Mouse (Mus musculus) testis, adult 2 months (tissue): Measurements from ENCODE around the gene Hic2. TPM values are rescaled to one million over a fixed set of nuclear protein-coding genes. Genes with fewer than 3 reads are reported as not detected.

Experiments
- H3K27ac ChIP-seq: fragments of 200-500 bp; 2 replicates; pipeline ENCODE4 v1.5.1; 2012; ENCODE audit warnings: low read depth, low read length; ENCODE audit not compliant: control insufficient read depth, insufficient read depth
- H3K27me3 ChIP-seq: fragments of 200-500 bp; 2 replicates; pipeline ENCODE4 v1.6.1; 2012; ENCODE audit warnings: mild to moderate bottlenecking, low read length, moderate library complexity; ENCODE audit not compliant: control insufficient read depth, insufficient read depth
- H3K36me3 ChIP-seq: fragments of 200-500 bp; 2 replicates; pipeline ENCODE4 v1.6.1; 2012; ENCODE audit warnings: mild to moderate bottlenecking, low read length; ENCODE audit not compliant: control insufficient read depth, insufficient read depth
- H3K4me1 ChIP-seq: fragments of 200-500 bp; 2 replicates; pipeline ENCODE4 v1.6.1; 2012; ENCODE audit warnings: low read length; ENCODE audit not compliant: control insufficient read depth, insufficient read depth
- H3K4me3 ChIP-seq: fragments of 200-500 bp; 2 replicates; pipeline ENCODE4 v1.5.1; 2012; ENCODE audit warnings: low read depth, mild to moderate bottlenecking, low read length, moderate library complexity, mixed read lengths; ENCODE audit not compliant: control insufficient read depth
- CTCF ChIP-seq: fragments of 200-500 bp; IDR thresholded peaks from 2 replicates; pipeline ENCODE4 v1.5.1; 2012; ENCODE audit warnings: low read depth, mild to moderate bottlenecking, inconsistent platforms, low read length, moderate library complexity; ENCODE audit not compliant: control insufficient read depth, insufficient read depth, insufficient replicate concordance
- POLR2A ChIP-seq: fragments of 200-500 bp; IDR thresholded peaks from 2 replicates; pipeline ENCODE4 v1.6.1; 2012; ENCODE audit warnings: low read depth, mild to moderate bottlenecking, inconsistent platforms, low read length, moderate library complexity; ENCODE audit not compliant: control insufficient read depth
- polyA plus RNA-seq: library from polyadenylated mRNA; depleted of rRNA; stranded (reverse); fragments of >200 nt; gene quantifications from 2 replicates; pipeline ENCODE4 v1.2.3, GENCODE M21; 2012

Hic2 gene
- polyA plus RNA-seq, 1 experiment = 4.1 TPM

DNA sequence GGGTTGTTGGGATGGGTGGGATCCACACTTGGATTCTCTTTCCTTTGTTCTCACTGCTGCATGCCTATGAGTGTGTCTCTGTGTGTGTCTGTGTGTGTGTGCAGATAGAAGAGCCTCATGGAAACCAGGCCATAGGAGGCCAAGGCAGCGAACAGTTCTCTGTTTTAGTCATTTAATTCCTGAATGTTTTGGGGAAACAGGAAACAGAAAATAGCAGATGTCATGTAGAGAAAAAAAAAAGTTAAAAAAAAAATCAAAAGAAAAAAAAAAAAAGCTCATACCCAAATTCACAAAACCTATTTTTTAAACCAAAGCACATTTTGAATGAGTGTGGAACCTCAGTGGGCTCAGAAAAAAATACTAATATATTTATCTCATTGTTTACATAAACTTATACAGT is 28.0 kb downstream of the Hic2 start:
- no peaks in the 10 kb centered on the region for H3K4me1 ChIP-seq
- no peaks in the 10 kb centered on the region for H3K27me3 ChIP-seq
- H3K4me3 ChIP-seq = no peak overlapping the region
- TF ChIP-seq CTCF (no peak), POLR2A (no peak)
- H3K27ac ChIP-seq = no peak overlapping the region
- no peaks in the 10 kb centered on the region; the same call in 1 of the 2 replicates for H3K36me3 ChIP-seq

DNA sequence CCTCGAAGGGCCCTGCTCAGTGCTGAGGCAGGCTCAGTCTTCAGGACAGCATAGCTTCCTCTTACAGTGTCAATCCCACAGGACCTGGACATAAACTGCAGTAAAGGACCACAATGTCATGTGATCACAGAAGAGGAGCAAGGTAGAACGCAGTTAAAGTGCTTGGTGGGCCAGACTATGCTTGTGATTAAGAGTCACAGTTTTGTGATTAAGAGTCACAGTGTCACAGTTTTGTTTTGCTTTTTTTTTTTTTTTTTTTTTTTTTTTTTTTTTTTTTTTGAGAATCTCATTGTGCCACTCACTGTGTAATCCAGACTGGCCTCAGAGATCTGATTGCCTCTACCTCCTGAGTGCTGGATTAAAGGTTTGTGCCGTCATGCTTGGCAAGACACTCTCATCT is 32.7 kb downstream of the Hic2 start:
- TF ChIP-seq POLR2A (no peak), CTCF (no peak)
- H3K4me1 ChIP-seq = no peaks in the 10 kb centered on the region
- no peaks in the 10 kb centered on the region for H3K27me3 ChIP-seq
- no peak overlapping the region for H3K4me3 ChIP-seq
- H3K36me3 ChIP-seq = no peaks in the 10 kb centered on the region
- no peak overlapping the region for H3K27ac ChIP-seq

DNA sequence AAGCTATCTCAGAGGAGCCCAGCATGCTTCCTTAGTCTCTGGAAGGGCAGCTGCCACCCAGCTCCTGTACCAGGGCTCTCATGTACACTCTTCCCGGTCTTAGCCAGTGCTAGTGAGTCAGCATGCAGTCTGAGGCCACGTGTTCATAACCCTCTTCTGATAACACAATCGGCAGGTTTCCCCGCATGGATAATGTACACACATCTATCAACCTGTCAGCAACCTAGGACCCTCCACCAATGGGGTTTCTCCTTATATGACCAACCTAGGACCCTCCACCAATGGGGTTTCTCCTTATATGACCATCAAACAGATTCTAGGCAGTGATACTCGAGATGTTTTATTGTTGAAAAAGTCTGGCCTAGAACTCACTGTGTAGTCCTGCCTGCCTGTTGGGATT is 34.6 kb downstream of the Hic2 start:
- TF ChIP-seq CTCF (no peak), POLR2A (no peak)
- Histone ChIP-seq H3K27me3 (no peaks in the 10 kb centered on the region), H3K27ac (no peak overlapping the region), H3K4me3 (no peak overlapping the region), H3K36me3 (no peaks in the 10 kb centered on the region), H3K4me1 (no peaks in the 10 kb centered on the region)

DNA sequence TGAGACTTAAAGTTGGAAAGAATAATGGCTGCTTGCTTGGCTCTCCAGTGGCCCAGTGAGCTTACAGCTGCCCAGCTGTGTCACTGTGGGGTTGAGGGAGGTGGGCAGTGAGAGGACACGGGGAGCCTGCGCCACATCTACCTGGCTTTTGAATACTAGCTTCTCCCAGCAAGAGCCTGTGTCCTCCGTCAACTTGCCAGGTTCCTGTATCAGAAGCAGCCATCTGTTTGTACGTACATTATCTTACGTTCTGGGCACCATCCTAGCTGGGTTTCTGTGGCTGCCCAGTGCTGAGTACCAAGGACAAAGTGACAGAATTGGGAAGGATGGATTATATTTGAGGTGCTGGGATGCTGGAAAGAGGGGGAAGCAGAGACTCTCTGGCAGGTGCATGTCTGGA is 36.5 kb downstream of the Hic2 start:
- TF ChIP-seq POLR2A (no peak), CTCF (no peak)
- Histone ChIP-seq H3K4me1 (no peaks in the 10 kb centered on the region), H3K27me3 (no peaks in the 10 kb centered on the region), H3K27ac (no peak overlapping the region), H3K36me3 (no peaks in the 10 kb centered on the region), H3K4me3 (no peak overlapping the region)

DNA sequence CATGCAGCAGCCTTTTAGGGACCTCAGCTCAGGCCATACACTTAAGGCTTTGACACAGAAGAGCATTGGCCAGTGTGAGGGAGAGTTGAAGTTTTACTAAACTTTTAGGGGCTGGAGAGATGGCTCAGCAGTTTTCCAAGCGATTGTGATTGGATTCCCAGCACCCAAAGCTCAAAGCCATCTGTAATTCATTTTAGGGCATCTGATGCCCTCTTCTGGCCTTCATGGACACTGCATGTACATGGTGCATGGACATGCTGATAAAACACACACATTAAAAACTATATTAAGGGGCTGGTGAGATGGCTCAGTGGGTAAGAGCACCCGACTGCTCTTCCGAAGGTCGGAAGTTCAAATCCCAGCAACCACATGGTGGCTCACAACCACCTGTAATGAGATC is 37.8 kb downstream of the Hic2 start:
- no peaks in the 10 kb centered on the region for H3K4me1 ChIP-seq
- H3K27me3 ChIP-seq = no peaks in the 10 kb centered on the region
- no peak for TF ChIP-seq POLR2A
- TF ChIP-seq CTCF = no peak
- H3K27ac ChIP-seq = no peak overlapping the region
- H3K4me3 ChIP-seq = peak overlapping the region; percentile 33; the same call in 1 of the 2 replicates
- H3K36me3 ChIP-seq = no peaks in the 10 kb centered on the region

DNA sequence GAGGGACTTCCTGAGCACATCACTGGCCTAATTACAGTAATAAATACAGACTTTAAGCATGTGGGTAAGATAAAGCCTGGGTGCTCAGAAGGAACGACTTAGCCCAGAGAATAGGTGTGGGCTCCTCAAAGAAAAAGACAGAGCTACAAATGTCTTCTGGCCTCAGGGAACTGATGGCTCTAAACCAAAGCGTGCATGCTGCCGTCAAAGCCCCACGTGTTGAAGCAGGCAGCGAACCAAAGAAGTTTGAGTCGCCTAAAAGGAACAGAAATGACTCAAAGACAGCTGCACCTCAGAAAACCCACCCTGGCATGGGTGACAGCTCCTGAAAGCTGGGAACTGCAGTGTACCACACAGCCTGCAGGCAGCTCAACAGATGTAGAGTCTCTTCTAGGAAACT is 38.5 kb downstream of the Hic2 start:
- Histone ChIP-seq H3K4me1 (no peaks in the 10 kb centered on the region), H3K27ac (no peak overlapping the region), H3K36me3 (no peaks in the 10 kb centered on the region), H3K27me3 (no peaks in the 10 kb centered on the region), H3K4me3 (no peak overlapping the region)
- TF ChIP-seq CTCF (no peak), POLR2A (no peak)

DNA sequence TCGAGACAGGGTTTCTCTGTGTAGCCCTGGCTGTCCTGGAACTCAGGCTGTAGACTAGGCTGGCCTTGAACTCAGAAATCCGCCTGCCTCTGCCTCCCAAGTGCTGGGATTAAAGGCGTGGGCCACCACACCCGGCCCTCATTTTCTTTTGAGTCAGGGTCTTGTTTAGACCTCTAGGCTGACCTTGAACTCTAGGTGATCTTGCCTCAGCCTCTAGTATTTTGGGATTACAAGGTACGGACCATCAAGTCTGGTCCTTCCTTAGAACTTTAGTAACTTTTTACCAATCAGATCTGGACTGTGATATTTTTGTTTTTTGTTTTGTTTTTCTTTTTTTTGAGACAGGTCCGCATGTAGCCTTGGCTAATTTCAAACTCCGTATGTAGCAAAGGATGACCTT is 42.3 kb downstream of the Hic2 start, which contains the start of gene Tmem191c:
Gene Tmem191c (plus strand): TSS at position 357 of the 400 bp plus-strand sequence.
- H3K4me1 ChIP-seq = peaks cover 6% of the 10 kb centered on the region
- no peaks in the 10 kb centered on the region for H3K36me3 ChIP-seq
- TF ChIP-seq POLR2A (no peak), CTCF (no peak)
- H3K27me3 ChIP-seq = no peaks in the 10 kb centered on the region
- H3K4me3 ChIP-seq = peak within 1 kb of the TSS; percentile 86
- peak within 1 kb of the TSS; percentile 42; the same call in 1 of the 2 replicates for H3K27ac ChIP-seq

DNA sequence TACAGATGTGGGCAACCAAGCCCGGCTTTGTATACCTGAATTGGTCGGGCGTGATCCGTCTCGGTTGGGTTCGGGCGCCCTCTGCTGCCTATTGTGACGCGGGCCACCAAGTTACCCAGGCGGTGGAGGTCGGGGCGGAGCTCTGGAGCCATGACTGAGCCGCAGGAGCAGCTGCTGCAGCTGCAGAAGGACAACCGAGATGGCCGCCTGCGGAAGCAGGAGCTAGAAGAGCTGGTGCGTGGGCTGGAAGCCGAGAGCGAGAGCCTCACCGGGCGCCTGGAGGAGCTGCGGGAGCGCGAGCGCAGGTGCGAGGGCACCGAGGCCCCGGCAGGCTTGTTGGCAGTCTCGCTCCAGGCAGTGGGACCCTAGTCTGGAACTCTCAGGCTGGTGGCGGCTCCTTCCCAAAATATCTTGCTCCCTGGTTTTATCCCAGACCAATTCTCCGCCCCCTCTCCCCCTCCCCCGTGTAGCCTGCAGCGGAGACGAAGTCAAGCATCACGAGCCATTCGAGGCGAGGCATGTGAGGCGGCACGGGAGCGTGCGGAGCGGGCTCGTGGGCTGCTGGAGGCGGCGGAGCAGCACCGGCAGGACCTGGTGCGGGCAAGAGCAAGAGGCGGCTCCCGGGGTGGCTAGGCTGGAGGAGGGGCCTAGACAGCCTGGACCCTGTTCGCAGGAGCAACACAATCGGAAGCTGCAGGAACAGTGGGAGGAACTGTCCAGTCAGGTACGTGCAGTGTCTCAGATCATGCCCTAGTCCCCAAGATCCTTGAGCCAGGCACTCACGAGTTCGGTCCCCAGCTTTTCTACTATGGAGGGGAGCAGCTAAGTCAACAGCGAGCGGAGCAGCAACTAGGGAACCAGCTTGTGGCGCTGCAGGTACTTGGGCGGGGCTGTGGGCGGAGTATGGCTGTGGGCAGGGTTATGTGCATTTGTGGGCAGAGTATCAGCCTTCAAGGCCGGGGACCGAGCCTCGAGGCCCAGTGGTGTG is 43.1 kb downstream of the Hic2 start:
- TF ChIP-seq CTCF = peak; percentile 55; the same call in 1 of the 2 replicates
- TF ChIP-seq POLR2A = peak; percentile 71; the same call in 1 of the 2 replicates
- Histone ChIP-seq H3K27me3 (no peaks in the 10 kb centered on the region), H3K27ac (peak overlapping the region; percentile 42; the same call in 1 of the 2 replicates), H3K4me3 (peak overlapping the region; percentile 86), H3K4me1 (peaks cover 6% of the 10 kb centered on the region), H3K36me3 (no peaks in the 10 kb centered on the region; the same call in 1 of the 2 replicates)
